Mouse (Mus musculus): ENCODE measurements around the gene Slc26a10.

GRCm38 (mm10) chr10:127166771-127167613 lies 13.5 kb downstream of the Slc26a10 start:
- no peak for TF ChIP-seq EP300 (IDR thresholded peaks at IDR 0.05; ENCODE audit: insufficient read depth, low read depth, low read length)
- TF ChIP-seq POLR2A (IDR thresholded peaks at IDR 0.05; ENCODE audit: insufficient read depth, low read depth, low read length): no peak
